Mouse (Mus musculus) embryonic facial prominence, embryonic 13.5 days (tissue): ENCODE data around the gene Kcp. TPM values are rescaled to one million over a fixed set of nuclear protein-coding genes. Genes with fewer than 3 reads are reported as not detected.

Experiments
- ATAC-seq: fragments of 200-750 bp; cut with Nextera tagmentation; 2 replicates; pipeline ENCODE4 v1.8.0; 2017; ENCODE audit warnings: low read depth; ENCODE audit not compliant: insufficient number of reproducible peaks, insufficient read depth, low FRiP score, low TSS enrichment
- H3K27ac ChIP-seq: fragments of 300-500 bp; sonication (generic); 2 replicates; pipeline ENCODE4 v1.5.1; 2015; ENCODE audit warnings: moderate library complexity, mild to moderate bottlenecking, inconsistent platforms
- H3K27me3 ChIP-seq: fragments of 300-500 bp; sonication (generic); 2 replicates; pipeline ENCODE4 v1.6.1; 2015; ENCODE audit warnings: mild to moderate bottlenecking, inconsistent platforms
- H3K36me3 ChIP-seq: fragments of 300-500 bp; sonication (generic); 2 replicates; pipeline ENCODE4 v1.6.1; 2015; ENCODE audit warnings: mild to moderate bottlenecking, inconsistent platforms
- H3K4me1 ChIP-seq: fragments of 300-500 bp; sonication (generic); 2 replicates; pipeline ENCODE4 v1.6.1; 2015; ENCODE audit warnings: inconsistent platforms
- H3K4me2 ChIP-seq: fragments of 300-500 bp; sonication (generic); 2 replicates; pipeline ENCODE4 v1.6.1; 2015; ENCODE audit warnings: moderate library complexity, mild to moderate bottlenecking, inconsistent platforms
- H3K4me3 ChIP-seq: fragments of 300-500 bp; sonication (generic); 2 replicates; pipeline ENCODE4 v1.5.1; 2015; ENCODE audit warnings: mild to moderate bottlenecking, inconsistent platforms
- H3K9ac ChIP-seq: fragments of 300-500 bp; sonication (generic); 2 replicates; pipeline ENCODE4 v1.6.1; 2015; ENCODE audit warnings: mild to moderate bottlenecking, inconsistent platforms
- H3K9me3 ChIP-seq: fragments of 300-500 bp; sonication (generic); 2 replicates; pipeline ENCODE4 v1.6.1; 2016; ENCODE audit warnings: inconsistent platforms
- WGBS: fragments of 180-500 bp; shearing (Covaris S2); methylation state at CpG from one replicate; pipeline ENCODE4 v1.1.7; 2015; ENCODE audit warnings: mixed read lengths; 5-methylcytosine and 5-hydroxymethylcytosine counted together
- polyA plus RNA-seq: library from polyadenylated mRNA; unstranded; fragments of >200 nt; fragmentation: Nextera tagmentation; extraction: Ambion mirVana; gene quantifications from 2 replicates; pipeline ENCODE4 v1.2.1, GENCODE M21; 2015

The Kcp gene
- polyA plus RNA-seq, 1 experiment from 2014 or later: 44.7 TPM

GRCm38 (mm10) chr6:29530050-29530449 lies 22.3 kb upstream of the Kcp start:
- no peak overlapping the region for H3K9ac ChIP-seq

GRCm38 (mm10) chr6:29529444-29529820 lies 21.7 kb upstream of the Kcp start:
- Histone ChIP-seq H3K9ac (no peak overlapping the region), H3K4me1 (peaks cover 38% of the 10 kb centered on the region), H3K4me3 (no peak overlapping the region), H3K9me3 (no peaks in the 10 kb centered on the region), H3K4me2 (no peak overlapping the region; the same call in 1 of the 2 replicates), H3K27me3 (peaks cover 56% of the 10 kb centered on the region), H3K36me3 (peaks cover 2% of the 10 kb centered on the region; the same call in 1 of the 2 replicates), H3K27ac (no peak overlapping the region)
- ATAC-seq: no peak
- WGBS: 36% methylated on average over 2 of the region's 2 CpGs

More at GRCm38 (mm10) chr6:29530050-29530449, 22.3 kb upstream of the Kcp start:
- Histone ChIP-seq H3K4me3 (no peak overlapping the region), H3K27ac (no peak overlapping the region), H3K9me3 (no peaks in the 10 kb centered on the region), H3K27me3 (peaks cover 56% of the 10 kb centered on the region), H3K4me2 (no peak overlapping the region), H3K36me3 (peaks cover 2% of the 10 kb centered on the region; the same call in 1 of the 2 replicates), H3K4me1 (peaks cover 38% of the 10 kb centered on the region)
- WGBS: 46% methylated on average over 4 of the region's 4 CpGs
- no peak for ATAC-seq

- Histone ChIP-seq H3K9me3 (no peaks in the 10 kb centered on the region), H3K36me3 (no peaks in the 10 kb centered on the region; the same call in 1 of the 2 replicates), H3K27ac (no peak overlapping the region), H3K9ac (no peak overlapping the region), H3K4me2 (peak overlapping the region; percentile 98), H3K4me1 (peaks cover 38% of the 10 kb centered on the region), H3K27me3 (peaks cover 56% of the 10 kb centered on the region), H3K4me3 (peak overlapping the region; percentile 59)
- 20% methylated on average over 13 of the region's 13 CpGs for WGBS
- no peak for ATAC-seq
Observed at GRCm38 (mm10) chr6:29528561-29529443, 21.1 kb upstream of the Kcp start.

DNA sequence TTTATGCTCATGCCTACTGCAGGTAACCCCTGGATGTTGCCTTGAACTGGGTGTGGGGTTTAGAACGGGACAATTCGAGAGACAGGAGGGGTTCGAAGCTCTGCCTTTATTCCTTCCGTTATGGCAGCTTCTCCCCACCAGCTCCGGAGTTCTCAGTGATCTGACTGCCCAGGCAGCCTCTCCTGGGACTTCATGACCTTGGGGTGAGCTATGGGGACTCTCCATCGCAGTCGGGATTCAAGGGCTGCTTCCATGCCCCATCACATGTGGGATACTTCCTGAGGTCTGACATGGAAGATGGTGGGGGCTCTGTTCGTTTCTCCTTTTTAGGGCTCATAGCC lies 20.4 kb upstream of the Kcp start:
- peak overlapping the region; percentile 59 for H3K4me3 ChIP-seq
- H3K4me1 ChIP-seq: peaks cover 38% of the 10 kb centered on the region
- peaks cover 56% of the 10 kb centered on the region for H3K27me3 ChIP-seq
- no peaks in the 10 kb centered on the region for H3K9me3 ChIP-seq
- no peak for ATAC-seq
- H3K4me2 ChIP-seq: peak overlapping the region; percentile 98
- no peaks in the 10 kb centered on the region for H3K36me3 ChIP-seq
- no peak overlapping the region for H3K9ac ChIP-seq
- no peak overlapping the region for H3K27ac ChIP-seq
- WGBS: 14% methylated on average over 8 of the region's 8 CpGs

DNA sequence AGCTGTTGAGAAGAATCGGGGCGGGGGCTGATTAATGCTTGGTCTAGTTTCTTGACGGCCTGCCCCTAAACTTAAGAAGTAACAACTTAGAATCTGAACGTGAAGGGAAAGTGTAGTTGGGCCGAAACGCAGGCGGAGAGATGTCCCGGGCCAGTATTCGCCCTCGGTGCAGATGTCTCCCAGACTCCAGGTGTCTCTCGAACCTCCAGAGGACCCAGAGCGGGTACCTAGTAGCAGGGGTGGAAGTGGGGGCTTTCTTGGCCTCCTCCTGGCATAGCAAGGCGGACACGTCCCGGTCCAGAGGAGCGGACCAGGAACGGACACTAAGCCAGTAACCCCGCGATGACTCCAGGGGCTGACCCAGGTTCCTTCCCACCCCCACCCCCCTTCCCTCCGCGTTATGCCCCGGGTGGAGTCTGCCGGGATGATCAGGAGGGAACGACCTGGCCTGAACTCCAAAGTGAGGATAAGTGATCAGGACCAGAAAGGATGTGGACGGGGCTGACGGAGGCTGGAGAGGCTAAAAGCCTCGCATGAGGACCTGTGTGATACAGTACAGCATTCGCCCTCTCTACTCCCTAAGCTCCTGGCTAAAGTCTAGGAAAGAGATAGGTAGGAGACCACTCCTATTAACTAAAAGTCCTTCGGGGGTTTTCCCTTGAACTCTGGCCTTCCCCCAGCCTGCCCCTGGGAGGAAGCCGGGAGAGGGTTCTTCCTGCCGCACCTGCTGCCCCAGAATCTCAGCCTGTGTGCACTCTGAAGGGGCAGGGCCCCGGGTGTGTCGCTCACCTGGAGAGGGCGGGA lies 19.8 kb upstream of the Kcp start:
- H3K4me1 ChIP-seq: peaks cover 38% of the 10 kb centered on the region
- peak overlapping the region; percentile 98 for H3K4me2 ChIP-seq
- peak overlapping the region; percentile 59 for H3K4me3 ChIP-seq
- peaks cover 56% of the 10 kb centered on the region for H3K27me3 ChIP-seq
- H3K9ac ChIP-seq: no peak overlapping the region
- no peaks in the 10 kb centered on the region for H3K36me3 ChIP-seq
- 3% methylated on average over 34 of the region's 34 CpGs for WGBS
- no peaks in the 10 kb centered on the region for H3K9me3 ChIP-seq
- no peak overlapping the region for H3K27ac ChIP-seq
- no peak for ATAC-seq

GRCm38 (mm10) chr6:29526281-29527251 lies 18.8 kb upstream of the Kcp start, which contains the start of gene Irf5:
TSS of gene Irf5 (plus strand) at chr6:29526625.
- Histone ChIP-seq H3K9me3 (no peaks in the 10 kb centered on the region), H3K4me3 (peak within 1 kb of the TSS; percentile 59), H3K27ac (no peak within 1 kb of the TSS), H3K36me3 (no peaks in the 10 kb centered on the region), H3K4me2 (peak within 1 kb of the TSS; percentile 98), H3K27me3 (peaks cover 56% of the 10 kb centered on the region), H3K9ac (peak within 1 kb of the TSS; percentile 70), H3K4me1 (peaks cover 38% of the 10 kb centered on the region)
- peak; percentile 48; the same call in 1 of the 2 replicates for ATAC-seq
- WGBS: under 1% methylated on average over 78 of the region's 96 CpGs

DNA sequence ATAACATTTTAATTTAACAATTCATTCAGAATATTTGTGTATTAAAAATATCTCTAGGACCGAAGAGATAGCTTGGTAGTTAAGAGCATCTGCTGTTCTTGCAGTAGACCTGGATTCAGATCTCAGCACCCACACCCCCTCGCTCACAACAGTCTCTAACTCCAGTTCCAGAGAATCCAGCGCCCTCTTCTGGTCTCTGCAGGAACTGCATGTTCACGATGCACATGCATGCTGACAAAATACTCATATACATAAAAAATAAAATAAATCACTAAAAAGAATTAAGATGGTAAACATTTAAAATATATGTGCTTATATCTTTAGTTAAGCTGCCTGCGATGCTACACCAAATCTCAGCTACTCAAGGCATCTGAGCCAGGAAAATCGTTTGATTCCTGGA lies 17.5 kb upstream of the Kcp start:
- 71% methylated on average over 6 of the region's 6 CpGs for WGBS
- ATAC-seq: no peak
- H3K27me3 ChIP-seq: peaks cover 44% of the 10 kb centered on the region

GRCm38 (mm10) chr6:29524034-29524489 lies 16.3 kb upstream of the Kcp start:
- no peak for ATAC-seq
- no peak overlapping the region for H3K27ac ChIP-seq
- WGBS: 69% methylated on average over 6 of the region's 6 CpGs
- H3K36me3 ChIP-seq: no peaks in the 10 kb centered on the region
- no peak overlapping the region for H3K4me2 ChIP-seq
- H3K27me3 ChIP-seq: peaks cover 32% of the 10 kb centered on the region
- H3K9ac ChIP-seq: no peak overlapping the region
- H3K4me1 ChIP-seq: peaks cover 32% of the 10 kb centered on the region
- no peak overlapping the region for H3K4me3 ChIP-seq
- 0 out of 2 replicates have a peak, but pooled peaks cover 4% of the 10 kb centered on the region for H3K9me3 ChIP-seq

More for the DNA sequence above, 17.5 kb upstream of the Kcp start:
- Histone ChIP-seq H3K4me2 (no peak overlapping the region), H3K9ac (no peak overlapping the region), H3K36me3 (no peaks in the 10 kb centered on the region), H3K4me1 (peaks cover 38% of the 10 kb centered on the region), H3K27ac (no peak overlapping the region), H3K9me3 (no peaks in the 10 kb centered on the region), H3K4me3 (no peak overlapping the region)

DNA sequence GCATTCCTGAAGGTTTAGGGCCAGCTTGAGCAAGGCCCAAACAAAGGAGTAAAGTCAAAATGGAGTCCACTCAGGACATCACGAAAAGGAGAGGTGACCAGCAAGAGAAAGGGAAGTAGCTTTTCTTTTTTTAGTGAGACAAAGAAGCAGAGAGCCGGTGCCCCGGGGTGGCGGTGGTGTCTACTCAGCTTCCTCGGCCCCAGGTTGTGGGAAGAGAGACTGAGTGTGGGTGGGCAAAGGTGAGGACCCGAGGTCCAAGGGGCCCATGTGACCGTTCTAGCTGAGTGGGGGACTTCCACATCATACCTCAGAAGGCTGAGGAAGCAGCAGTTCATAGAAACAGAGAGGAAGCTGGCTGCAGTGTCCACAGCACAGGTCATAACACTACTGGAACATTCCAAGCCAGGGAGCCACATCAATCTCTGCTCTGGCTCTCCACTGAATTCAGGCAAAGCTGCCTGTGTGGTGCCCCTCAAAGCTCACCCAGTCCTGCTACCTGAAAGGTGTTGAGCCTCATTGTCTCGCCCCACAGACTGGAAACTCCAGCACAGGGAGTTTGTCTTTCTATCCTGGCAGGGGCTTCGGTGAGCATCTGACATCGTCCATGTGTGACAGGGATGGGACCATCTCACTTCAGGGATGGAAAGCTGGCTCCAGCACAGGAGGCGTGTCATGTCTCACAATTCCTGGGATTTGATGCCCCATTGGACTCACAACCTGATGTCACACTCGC lies 15.7 kb upstream of the Kcp start:
- peaks cover 26% of the 10 kb centered on the region for H3K27me3 ChIP-seq
- H3K9ac ChIP-seq: no peak overlapping the region
- H3K4me2 ChIP-seq: no peak overlapping the region
- H3K36me3 ChIP-seq: no peaks in the 10 kb centered on the region
- H3K9me3 ChIP-seq: 0 out of 2 replicates have a peak, but pooled peaks cover 4% of the 10 kb centered on the region
- no peak overlapping the region for H3K4me3 ChIP-seq
- peaks cover 26% of the 10 kb centered on the region for H3K4me1 ChIP-seq
- H3K27ac ChIP-seq: no peak overlapping the region
- ATAC-seq: no peak
- WGBS: 74% methylated on average over 12 of the region's 12 CpGs

DNA sequence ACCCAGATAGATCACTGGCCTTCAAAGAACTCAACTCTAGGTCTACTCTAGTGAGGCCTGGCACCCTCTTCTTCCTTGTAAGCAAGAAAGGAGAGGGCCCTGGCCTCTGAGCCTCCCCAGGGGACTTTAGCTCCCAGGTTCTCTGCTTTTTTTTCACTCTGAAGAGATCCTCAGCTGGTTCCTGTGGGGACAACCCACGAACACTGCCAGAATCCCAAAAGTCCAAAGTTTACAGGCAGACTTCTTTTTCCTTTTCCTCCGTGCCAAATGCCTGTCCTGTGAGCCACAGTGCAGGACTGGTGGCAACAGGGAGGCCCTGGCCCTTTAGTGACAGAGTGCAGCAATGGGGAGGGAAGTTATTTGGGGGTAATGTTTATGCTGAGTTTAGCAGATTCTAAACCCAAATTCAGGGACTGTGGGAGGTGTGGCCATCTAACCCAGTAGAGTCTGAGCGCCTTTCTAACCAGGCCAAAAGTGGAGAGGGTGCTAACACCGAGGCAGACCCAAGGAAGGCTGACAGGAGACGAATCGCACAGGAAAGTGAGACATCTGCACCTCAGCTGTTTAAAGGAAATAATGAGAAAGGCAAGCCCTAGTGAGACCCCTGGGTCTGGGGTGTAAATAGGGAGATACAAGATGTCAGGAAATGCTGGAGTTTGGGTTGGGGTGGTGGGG lies 15.0 kb upstream of the Kcp start:
- 74% methylated on average over 6 of the region's 6 CpGs for WGBS
- Histone ChIP-seq H3K4me2 (no peak overlapping the region), H3K27ac (no peak overlapping the region), H3K27me3 (peaks cover 19% of the 10 kb centered on the region), H3K4me3 (no peak overlapping the region), H3K9ac (no peak overlapping the region), H3K4me1 (peaks cover 19% of the 10 kb centered on the region), H3K36me3 (no peaks in the 10 kb centered on the region), H3K9me3 (0 out of 2 replicates have a peak, but pooled peaks cover 4% of the 10 kb centered on the region)
- ATAC-seq: no peak
